Mouse (Mus musculus) spleen, adult 2 months (tissue): ENCODE results near the gene Naglu.

ENCODE experiments used
- CTCF ChIP-seq: fragments of 200-500 bp; IDR thresholded peaks from 2 replicates; pipeline ENCODE4 v1.5.1; 2011; ENCODE audit warnings: mild to moderate bottlenecking, inconsistent platforms; ENCODE audit not compliant: insufficient read depth, insufficient read length, insufficient replicate concordance; ENCODE audit errors: extremely low read depth
- POLR2A ChIP-seq: fragments of 200-500 bp; IDR thresholded peaks from 2 replicates; pipeline ENCODE4 v1.6.1; 2011; ENCODE audit warnings: low read depth, low read length, inconsistent platforms

- no peak for TF ChIP-seq POLR2A
- TF ChIP-seq CTCF, result no peak
Measured at GRCm38 (mm10) chr11:101051051-101051493, 18.7 kb upstream of the Naglu start.
